Mouse (Mus musculus) midbrain, postnatal 0 days (tissue): ENCODE results near the gene Cpd. TPM values are rescaled to one million over a fixed set of nuclear protein-coding genes. Genes with fewer than 3 reads are reported as not detected.

ENCODE experiments used
- ATAC-seq: fragments of 200-750 bp; cut with Nextera tagmentation; 2 replicates; pipeline ENCODE4 v1.8.0; 2017; ENCODE audit warnings: moderate number of reproducible peaks, mild to moderate bottlenecking, moderate TSS enrichment, moderate library complexity; ENCODE audit not compliant: low FRiP score
- DNase-seq: peaks from one replicate; pipeline ENCODE4 v3.0.0-alpha.2; 2015; ENCODE audit warnings: low spot score
- H3K27ac ChIP-seq: fragments of 300-500 bp; sonication (generic); 2 replicates; pipeline ENCODE4 v1.5.1; 2014; ENCODE audit warnings: low read depth, mild to moderate bottlenecking, low read length, mixed read lengths
- H3K27me3 ChIP-seq: fragments of 300-500 bp; sonication (generic); 2 replicates; pipeline ENCODE4 v1.6.1; 2014; ENCODE audit warnings: low read length, control low read depth, mixed read lengths; ENCODE audit not compliant: insufficient read depth
- H3K36me3 ChIP-seq: fragments of 300-500 bp; sonication (generic); 2 replicates; pipeline ENCODE4 v1.6.1; 2014; ENCODE audit warnings: low read length, control low read depth, mixed read lengths; ENCODE audit not compliant: insufficient read depth
- H3K4me1 ChIP-seq: fragments of 300-500 bp; sonication (generic); 2 replicates; pipeline ENCODE4 v1.6.1; 2014; ENCODE audit warnings: mild to moderate bottlenecking, control low read depth, antibody characterized with exemption, low read length, mixed read lengths; ENCODE audit not compliant: insufficient read depth
- H3K4me2 ChIP-seq: fragments of 300-500 bp; sonication (generic); 2 replicates; pipeline ENCODE4 v1.6.1; 2014; ENCODE audit warnings: low read depth, mild to moderate bottlenecking, low read length, mixed read lengths; ENCODE audit not compliant: poor library complexity, severe bottlenecking
- H3K4me3 ChIP-seq: fragments of 300-500 bp; sonication (generic); 2 replicates; pipeline ENCODE4 v1.5.1; 2014; ENCODE audit warnings: low read depth, mild to moderate bottlenecking, low read length, moderate library complexity
- H3K9ac ChIP-seq: fragments of 300-500 bp; sonication (generic); replicated peaks from 2 replicates; pipeline ENCODE4 v1.6.1; 2014; ENCODE audit warnings: mild to moderate bottlenecking, low read length, moderate library complexity, mixed read lengths; ENCODE audit not compliant: poor library complexity, severe bottlenecking
- H3K9me3 ChIP-seq: fragments of 300-500 bp; sonication (generic); 2 replicates; pipeline ENCODE4 v1.6.1; 2016; ENCODE audit warnings: low read length, control low read depth
- CTCF ChIP-seq: IDR thresholded peaks from 2 replicates; pipeline ENCODE4 v1.5.1; 2016; ENCODE audit warnings: antibody characterized with exemption, mild to moderate bottlenecking
- WGBS: fragments of 180-500 bp; shearing (Covaris S2); extraction: QIAGEN DNeasy Blood & Tissue Kit; methylation state at CpG from one replicate; pipeline ENCODE4 v1.1.7; 2014; 5-methylcytosine and 5-hydroxymethylcytosine counted together
- polyA plus RNA-seq: library from polyadenylated mRNA; unstranded; fragments of >200 nt; fragmentation: Nextera tagmentation; extraction: Ambion mirVana; gene quantifications from 2 replicates; pipeline ENCODE4 v1.2.1, GENCODE M21; 2015
- total RNA-seq: library from RNA; depleted of rRNA; stranded (reverse); fragments of >200 nt; gene quantifications from 2 replicates; pipeline ENCODE4 v1.2.3, GENCODE M21; 2014

Cpd gene
- total and polyA plus RNA-seq, 2 experiments from 2014 or later: 5.3 to 35.8 TPM

DNA sequence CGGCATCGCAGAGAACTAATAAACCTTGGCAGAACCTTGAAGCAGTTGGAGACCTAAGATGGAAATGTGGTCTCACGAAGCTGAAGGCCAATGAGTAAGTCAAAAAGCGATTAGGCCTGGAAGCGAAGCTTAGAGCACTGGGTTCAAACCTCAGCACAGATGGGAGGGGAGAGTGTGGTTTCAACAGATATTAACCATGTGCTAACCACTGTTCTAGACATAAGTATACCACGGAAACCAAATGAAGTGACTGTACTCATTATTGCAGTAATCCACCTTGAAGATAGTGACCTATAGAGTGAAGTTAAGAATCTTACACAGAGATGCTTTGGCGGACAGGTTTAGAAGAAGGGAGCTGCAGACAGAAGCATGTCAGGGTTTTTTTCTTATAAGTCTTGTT is 44.4 kb upstream of the Cpd start:
- ATAC-seq: no peak
- Histone ChIP-seq H3K27ac (no peak overlapping the region), H3K36me3 (no peaks in the 10 kb centered on the region), H3K4me1 (no peaks in the 10 kb centered on the region; the same call in 1 of the 2 replicates), H3K4me2 (no peak overlapping the region), H3K27me3 (no peaks in the 10 kb centered on the region), H3K9ac (no peak overlapping the region), H3K9me3 (no peaks in the 10 kb centered on the region), H3K4me3 (no peak overlapping the region)
- DNase-seq: no peak
- WGBS: 92% methylated on average over 7 of the region's 7 CpGs
- no peak for TF ChIP-seq CTCF

DNA sequence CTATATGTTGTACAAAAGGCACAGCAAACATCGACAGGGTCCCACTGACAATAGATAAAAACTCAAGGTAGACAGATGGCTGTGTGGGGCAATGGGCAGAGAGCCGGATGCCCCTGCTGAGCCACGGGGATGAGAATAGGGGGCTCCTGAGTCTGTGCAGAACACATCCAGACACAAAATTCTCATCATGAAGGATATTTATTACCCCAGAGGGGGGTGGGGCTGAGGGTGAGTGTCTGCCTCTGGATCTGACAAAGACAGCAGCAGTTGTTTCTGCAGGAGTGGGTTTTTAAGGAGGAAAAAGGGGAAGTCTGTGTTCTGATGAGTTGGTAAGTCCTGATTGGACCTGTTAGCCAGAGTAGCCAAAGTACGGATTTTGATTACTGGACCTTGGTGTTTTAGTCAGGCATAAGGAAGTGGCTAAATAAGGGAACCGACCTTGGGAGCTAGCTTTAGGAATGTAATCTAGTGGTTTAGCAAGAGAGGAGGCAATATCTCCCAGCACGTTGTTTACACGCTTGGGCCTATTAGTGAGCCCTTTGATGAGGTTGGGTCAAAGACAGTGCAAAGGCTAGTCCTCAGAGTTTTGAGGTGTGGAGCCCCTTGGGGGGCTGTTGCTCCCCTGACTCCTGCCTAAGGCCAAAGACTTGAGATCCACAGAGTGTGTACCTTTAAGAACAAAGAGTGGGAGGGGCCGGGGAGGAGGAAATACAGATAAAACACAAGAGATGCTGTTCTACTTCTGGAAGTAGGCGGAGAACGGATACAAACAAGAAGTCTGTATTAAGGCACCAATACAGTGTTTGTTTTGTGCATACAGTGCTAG is 42.7 kb upstream of the Cpd start:
- ATAC-seq: no peak
- TF ChIP-seq CTCF: no peak
- DNase-seq: no peak
- Histone ChIP-seq H3K36me3 (no peaks in the 10 kb centered on the region), H3K27me3 (no peaks in the 10 kb centered on the region), H3K9me3 (no peaks in the 10 kb centered on the region), H3K4me2 (no peak overlapping the region), H3K4me3 (no peak overlapping the region), H3K9ac (no peak overlapping the region), H3K4me1 (no peaks in the 10 kb centered on the region; the same call in 1 of the 2 replicates), H3K27ac (no peak overlapping the region)
- 76% methylated on average over 10 of the region's 10 CpGs for WGBS

GRCm38 (mm10) chr11:76884451-76884850 is 37.6 kb upstream of the Cpd start:
- H3K9ac ChIP-seq: no peak overlapping the region
- no peaks in the 10 kb centered on the region for H3K36me3 ChIP-seq
- DNase-seq (no peak), ATAC-seq (no peak)
- H3K4me1 ChIP-seq: no peaks in the 10 kb centered on the region
- no peak for TF ChIP-seq CTCF
- no peak overlapping the region for H3K27ac ChIP-seq
- no peaks in the 10 kb centered on the region for H3K27me3 ChIP-seq
- H3K9me3 ChIP-seq: no peaks in the 10 kb centered on the region
- no peak overlapping the region for H3K4me2 ChIP-seq
- H3K4me3 ChIP-seq: no peak overlapping the region
- WGBS: 27% methylated on average over 5 of the region's 5 CpGs

- ATAC-seq (no peak), DNase-seq (no peak)
- H3K9me3 ChIP-seq: no peaks in the 10 kb centered on the region
- no peak for TF ChIP-seq CTCF
- no peaks in the 10 kb centered on the region for H3K36me3 ChIP-seq
- H3K27ac ChIP-seq: no peak overlapping the region
- no peak overlapping the region for H3K4me2 ChIP-seq
- no peaks in the 10 kb centered on the region for H3K4me1 ChIP-seq
- WGBS: 83% methylated on average over 5 of the region's 5 CpGs
- H3K9ac ChIP-seq: no peak overlapping the region
- H3K4me3 ChIP-seq: no peak overlapping the region
- no peaks in the 10 kb centered on the region for H3K27me3 ChIP-seq
These were observed 33.0 kb upstream of the Cpd start for GRCm38 (mm10) chr11:76879816-76880215.

GRCm38 (mm10) chr11:76874766-76875165 is 27.9 kb upstream of the Cpd start:
- no peak overlapping the region for H3K9ac ChIP-seq
- no peaks in the 10 kb centered on the region for H3K9me3 ChIP-seq
- no peak overlapping the region for H3K4me2 ChIP-seq
- WGBS: 79% methylated on average over 6 of the region's 6 CpGs
- no peaks in the 10 kb centered on the region for H3K27me3 ChIP-seq
- no peak overlapping the region for H3K27ac ChIP-seq
- H3K4me3 ChIP-seq: no peak overlapping the region
- TF ChIP-seq CTCF: no peak
- ATAC-seq (no peak), DNase-seq (no peak)
- H3K4me1 ChIP-seq: no peaks in the 10 kb centered on the region
- no peaks in the 10 kb centered on the region for H3K36me3 ChIP-seq

- ATAC-seq: no peak
- 90% methylated on average over 5 of the region's 5 CpGs for WGBS
- no peak overlapping the region for H3K9ac ChIP-seq
- no peaks in the 10 kb centered on the region for H3K4me1 ChIP-seq
- no peak overlapping the region for H3K4me2 ChIP-seq
- no peak for TF ChIP-seq CTCF
- H3K9me3 ChIP-seq: no peaks in the 10 kb centered on the region
- DNase-seq: no peak
- H3K27me3 ChIP-seq: no peaks in the 10 kb centered on the region
- no peaks in the 10 kb centered on the region for H3K36me3 ChIP-seq
- H3K4me3 ChIP-seq: no peak overlapping the region
- no peak overlapping the region for H3K27ac ChIP-seq
These were observed 27.0 kb upstream of the Cpd start for GRCm38 (mm10) chr11:76873865-76874264.
